Mouse (Mus musculus): Measurements from ENCODE around the gene Rad51b. TPM values are rescaled to one million over a fixed set of nuclear protein-coding genes. Genes with fewer than 3 reads are reported as not detected.

The Rad51b gene
- total RNA-seq, 2 experiments from 2014 or later, result 0.62 to 0.64 TPM

DNA sequence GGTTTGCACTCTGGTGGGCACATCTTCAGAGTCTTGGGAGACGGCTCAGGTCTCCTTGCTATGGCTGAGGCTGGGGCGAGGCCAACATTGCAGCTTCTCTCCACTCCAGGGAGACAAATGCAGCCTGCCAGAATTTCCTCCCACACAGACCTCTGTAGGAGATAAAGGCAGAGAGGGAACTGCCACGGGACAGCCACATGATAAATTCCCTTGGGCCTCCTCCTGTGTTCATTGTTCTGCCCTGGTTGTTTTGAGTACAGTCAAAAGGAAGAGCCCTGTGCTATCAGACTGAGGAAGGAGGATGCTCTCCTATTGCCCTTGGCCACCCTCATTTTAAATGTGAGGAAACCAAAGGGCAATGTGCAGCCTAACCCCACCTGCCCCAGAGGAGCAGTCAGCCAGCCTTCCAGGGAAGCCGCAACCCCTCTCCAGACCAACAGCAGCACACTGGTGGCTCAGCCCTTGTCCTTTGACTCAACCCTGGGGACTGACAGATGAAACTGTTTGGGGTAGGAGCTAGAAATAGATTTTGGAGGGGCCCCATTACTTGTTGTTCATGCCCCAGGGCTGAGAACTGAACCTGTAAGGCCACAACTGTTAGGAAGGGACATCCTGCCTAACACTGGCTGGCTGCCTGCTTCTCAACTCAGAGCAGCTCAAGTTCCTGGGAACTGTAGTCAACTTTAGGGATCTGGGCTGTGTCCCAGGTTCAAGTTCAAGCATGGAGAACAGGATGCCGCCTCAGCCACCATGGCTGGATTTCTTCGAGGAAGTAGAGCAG, 541.3 kb downstream of the Rad51b start:
- peak; percentile 89 to 94 for DNase-seq

DNA sequence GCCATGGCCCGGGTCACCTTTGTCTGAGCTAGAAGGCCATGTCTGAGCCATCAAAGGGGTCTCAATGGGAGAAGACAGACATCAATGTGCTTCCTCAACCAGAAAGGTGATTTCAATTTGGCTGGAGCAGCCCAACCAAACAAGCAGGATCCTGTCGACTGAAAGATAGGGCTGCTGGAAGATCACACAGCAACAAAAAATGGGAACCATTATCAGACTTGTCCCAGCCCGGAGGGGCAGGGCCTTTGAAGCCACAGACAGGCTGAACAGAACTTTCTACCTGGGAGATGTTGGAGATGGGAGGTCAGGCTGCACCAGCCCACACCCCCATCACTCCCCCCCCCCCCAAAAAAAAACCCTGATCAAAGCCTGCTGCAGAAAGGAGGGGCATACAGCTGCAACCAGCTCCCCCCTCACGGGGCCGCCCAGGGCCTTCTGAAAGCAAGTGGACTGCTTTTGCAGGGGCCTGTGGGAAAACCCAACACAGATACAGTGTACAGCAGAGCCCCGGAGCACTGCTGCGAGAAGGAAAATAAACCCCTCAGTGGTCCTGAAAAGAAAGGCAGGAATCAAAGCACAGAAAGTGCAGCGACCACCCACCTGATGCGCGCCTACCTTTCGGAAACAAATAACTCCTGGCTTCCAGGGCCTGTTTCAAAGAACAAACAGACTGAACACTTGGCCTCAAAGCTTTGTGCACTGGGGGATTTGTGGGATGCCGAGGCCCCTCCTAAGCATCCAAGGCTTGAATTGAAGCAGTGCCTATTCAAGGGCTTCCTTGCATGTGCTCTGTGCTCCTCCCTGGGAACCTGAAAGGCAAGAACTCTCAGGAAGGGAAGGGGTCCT, 542.2 kb downstream of the Rad51b start:
- no peak for DNase-seq

DNA sequence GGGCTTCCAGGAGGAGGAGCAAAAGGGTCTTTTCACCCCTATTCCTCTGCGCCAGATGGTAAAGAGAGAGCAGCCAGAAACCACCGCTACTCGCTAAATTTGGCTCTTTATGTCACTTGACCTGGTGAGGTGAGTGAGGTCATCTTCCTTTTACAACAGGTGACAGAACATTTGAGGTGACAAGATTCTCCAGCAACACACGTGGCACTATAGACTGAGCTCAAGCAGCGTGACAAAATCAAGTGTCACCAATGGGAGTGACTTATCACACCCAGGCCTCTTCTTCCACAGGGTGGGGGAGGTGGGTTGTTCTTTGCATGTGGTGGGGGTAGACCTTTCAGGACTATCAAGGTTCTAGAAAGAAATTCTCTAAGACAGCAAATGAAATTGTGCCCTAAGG, 543.4 kb downstream of the Rad51b start:
- DNase-seq, result no peak

DNA sequence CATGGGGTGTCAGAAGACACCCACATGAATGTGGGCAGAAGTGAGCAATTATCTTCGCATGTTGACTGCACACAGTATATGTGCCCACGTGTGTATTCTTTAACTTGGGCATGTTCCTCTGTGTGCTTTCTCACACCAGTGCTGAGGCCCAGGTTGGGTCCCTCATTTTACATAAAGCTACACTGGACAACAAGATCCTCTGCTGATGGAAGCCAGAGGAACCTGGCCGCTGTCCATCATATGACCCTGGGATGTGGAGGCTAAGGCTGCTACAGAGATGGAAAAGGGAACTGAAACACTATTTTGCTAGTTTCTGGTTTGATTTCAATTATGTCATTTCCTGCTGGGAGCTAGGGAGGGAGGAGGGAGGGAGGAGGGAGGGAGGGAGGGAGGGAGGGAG, 544.2 kb downstream of the Rad51b start:
- DNase-seq, result peak in 1 of 2 experiments; percentile 75

DNA sequence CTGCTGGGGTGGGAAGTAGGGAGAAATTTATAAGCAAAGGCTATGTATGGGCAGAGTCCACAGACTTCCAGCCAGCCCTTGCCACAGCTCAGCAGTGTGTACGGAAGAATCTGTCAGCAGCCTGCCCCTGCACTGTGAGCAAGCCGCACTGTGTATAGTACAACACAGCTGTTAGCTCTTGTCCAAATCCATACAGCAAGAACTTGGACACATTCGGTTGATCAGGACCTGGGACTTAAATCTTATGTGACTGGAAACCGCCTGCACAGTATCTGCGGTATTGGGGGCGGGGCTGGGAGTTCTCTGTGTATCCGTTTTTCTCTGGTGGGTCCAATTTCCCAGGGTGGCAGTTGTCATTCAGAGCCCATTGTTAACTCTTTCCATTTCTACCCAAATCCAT, 545.2 kb downstream of the Rad51b start:
- DNase-seq, result no peak

DNA sequence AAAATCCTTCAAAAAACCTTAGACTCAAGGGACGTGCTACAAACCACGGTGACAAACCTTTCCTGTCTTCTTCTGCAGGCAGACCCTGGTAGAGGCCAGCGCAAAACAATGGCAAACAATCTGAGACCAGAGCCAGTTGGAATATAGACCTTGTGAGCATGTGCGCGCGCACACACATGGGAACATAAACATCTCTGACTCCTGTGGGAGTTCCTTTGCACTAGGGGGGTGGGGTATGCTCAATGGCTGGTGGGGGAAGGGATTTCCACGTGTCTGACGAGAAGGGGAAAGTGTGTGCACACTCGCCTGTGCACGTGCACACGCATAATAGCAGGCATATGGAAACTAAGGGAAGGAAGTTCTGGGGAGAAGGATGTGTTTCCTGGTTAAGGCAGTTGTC, 545.9 kb downstream of the Rad51b start:
- no peak for DNase-seq

DNA sequence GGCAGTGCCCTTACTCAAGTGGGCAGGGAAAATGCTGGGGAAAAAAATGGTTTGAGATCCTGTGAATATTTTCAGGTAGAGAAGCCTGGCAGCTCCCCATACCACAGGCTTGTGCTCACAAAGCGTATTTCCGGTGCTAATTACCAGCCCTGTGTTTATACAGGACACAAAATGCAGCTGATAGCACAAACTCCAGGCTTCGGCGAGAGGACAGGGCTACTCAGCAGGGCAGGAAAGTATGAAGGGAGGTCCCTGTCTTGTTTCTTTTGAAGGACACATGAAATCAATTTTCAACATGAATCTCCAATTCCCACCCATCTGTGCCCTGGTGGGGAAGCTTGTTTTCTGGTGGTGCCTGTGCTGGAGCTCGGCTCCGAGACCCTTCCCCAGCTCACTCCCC, 546.4 kb downstream of the Rad51b start:
- no peak for DNase-seq

DNA sequence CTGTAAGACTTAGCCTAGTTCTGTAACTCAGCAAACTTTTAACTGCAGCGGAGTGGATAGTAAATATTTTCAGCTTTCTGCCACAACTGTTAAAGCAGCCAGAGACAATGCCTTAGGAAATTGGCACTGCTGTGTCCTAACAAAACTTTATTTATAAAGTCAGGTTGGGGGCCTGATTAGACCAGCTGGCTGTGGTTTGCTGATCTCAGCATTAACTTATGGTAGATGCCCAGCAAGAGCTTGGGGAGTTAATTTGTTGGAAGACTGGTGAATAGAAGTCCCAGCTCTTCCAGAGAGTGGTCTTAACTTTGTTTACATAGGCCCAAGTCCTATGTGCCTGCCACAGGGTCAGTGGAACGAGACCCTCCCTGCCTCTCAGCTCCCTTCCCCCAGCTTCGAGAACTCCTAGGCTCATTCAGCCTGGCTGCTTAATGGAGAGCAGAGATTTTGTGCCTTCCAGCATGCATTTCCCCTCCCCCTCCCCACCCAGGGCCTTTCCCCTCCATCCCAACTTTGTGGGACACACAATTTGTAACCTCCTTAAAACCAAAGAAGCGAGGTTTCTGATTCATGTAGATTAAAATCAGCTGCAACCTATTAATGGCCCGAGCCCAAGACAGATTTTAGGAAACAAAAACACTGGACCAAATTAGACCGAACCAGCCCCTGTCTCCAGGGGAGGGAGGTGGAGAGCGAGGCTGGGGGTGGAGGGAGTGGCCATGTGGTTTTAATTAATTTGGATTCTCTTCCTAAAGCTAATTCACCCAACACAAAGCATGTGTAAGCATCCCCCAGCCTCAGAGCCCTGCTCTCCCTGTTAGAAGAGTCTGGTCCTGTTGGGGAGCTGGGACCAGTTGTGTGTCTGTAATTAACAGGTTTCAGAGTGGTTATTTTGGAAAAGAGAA, 549.4 kb downstream of the Rad51b start:
- no peak for DNase-seq

DNA sequence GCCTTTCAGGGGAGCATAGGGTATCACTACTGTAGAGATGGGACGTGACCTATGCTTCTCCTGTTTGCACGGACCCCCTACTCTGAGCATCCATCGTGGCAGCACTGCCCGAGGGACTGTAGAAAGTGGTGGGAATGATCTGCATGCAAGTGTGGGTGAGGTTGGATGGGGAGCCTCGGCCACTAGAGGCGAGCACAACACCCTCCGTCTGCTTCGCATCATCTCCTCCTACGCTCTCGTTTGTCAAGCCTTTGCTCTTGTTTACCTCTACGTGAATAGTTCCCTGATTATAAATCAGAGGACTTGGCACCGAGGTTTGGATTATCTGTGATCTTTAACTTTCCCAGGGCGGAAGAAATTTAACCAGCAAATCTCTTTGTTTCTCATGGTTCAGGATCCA, 551.5 kb downstream of the Rad51b start:
- no peak for DNase-seq

DNA sequence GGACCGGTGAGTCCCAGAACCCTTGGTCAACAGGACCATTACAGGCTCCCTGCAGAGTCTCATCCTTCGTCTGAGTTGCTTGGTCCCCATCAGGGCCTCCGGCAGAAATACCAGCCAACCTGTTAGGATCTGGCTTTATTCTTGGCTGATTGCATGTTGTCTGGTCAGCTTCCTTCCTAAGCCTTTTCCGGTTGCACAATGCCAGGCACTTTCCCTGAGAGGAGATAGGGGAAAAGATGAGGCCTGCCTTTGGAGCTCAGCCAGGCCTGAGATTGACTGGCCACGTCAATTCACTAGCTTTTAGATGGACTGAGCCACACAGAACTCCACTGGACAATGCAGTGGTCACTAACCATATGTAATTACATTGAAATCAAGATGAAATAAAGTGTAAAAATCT, 552.9 kb downstream of the Rad51b start:
- peak in 1 of 2 experiments; percentile 59 for DNase-seq

DNA sequence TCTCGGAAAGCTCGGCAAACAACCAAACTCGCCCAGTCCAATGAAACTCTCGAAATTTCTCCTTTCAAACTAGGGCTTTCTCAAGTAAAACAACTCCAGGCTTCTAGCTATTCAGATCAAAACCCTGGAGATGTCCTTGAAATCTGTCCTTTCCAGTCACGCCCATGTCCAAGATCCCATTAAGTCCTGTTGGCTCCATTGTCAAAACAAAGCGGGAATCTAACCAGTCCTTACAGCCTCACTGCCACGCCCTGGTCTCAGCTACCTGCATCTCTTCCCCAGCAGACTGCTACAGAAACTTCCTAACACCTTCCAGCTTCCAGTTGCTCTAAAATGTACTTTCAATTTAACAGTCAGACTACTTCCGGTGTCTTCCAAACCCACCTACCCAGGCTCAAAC, 554.8 kb downstream of the Rad51b start:
- DNase-seq, result no peak

DNA sequence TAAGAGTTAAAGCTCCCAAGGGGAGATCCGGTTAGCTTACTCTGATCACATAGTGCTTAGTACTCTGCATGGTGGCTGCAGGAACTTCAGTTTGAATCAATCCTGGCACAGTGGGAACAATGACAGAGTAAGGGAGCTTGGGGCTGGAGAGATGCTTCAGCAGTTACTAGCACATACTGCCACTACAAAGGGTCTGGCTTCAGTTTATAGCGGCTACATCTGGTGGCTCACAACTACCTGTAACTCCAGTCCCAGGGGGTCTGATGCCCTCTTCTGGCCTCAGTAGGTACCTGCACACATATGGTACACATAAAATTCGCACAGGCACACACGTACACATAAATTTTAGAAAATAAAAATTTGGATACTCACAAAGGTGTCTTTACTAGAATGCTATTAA, 555.5 kb downstream of the Rad51b start:
- DNase-seq, result no peak

DNA sequence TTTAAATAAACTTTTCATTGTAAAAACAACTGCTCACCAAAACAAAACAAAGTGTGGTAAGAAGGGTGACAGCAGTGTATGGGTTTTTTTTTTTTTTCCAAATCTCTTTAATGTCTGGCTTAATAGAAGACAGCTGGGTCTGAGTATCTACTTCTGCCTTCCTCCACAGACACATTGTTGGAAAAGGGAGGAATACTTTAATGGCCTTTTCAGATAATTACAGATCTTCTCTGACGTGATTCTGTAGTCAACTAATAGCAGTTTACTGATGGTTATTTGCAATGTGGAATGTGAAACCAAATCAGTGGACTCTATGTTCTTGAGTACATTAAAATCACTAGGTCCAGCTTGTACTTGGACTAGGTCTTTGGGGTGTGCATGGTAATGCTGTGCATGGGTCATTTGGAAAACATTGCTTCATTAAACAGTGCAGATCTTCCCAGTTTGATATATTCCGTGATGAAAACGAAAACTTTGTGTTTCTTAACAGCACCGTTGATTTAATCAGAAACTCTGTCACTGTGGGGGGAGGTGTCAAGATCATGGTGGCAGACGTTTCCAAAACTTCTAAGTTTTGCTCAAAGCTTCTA, 556.9 kb downstream of the Rad51b start:
- DNase-seq, result no peak

DNA sequence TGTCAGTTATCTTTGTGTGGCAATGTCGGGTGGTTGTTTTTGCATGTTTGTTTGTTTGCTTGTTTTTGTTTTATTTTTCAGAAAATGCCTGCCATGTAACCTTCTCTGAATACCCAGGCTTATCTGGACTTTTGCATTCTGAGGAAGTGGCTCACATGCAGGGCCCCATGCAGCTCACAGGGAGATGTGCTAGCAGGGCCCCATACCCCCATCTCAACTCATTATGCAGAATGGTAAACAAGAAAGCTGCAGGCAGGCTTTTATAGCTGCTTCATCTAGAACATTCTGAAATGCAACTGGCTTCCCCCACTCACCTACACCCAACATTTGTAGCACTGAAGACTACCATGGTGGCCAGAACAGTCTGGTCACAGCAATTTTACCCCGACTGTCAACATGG, 557.4 kb downstream of the Rad51b start:
- DNase-seq, result no peak

DNA sequence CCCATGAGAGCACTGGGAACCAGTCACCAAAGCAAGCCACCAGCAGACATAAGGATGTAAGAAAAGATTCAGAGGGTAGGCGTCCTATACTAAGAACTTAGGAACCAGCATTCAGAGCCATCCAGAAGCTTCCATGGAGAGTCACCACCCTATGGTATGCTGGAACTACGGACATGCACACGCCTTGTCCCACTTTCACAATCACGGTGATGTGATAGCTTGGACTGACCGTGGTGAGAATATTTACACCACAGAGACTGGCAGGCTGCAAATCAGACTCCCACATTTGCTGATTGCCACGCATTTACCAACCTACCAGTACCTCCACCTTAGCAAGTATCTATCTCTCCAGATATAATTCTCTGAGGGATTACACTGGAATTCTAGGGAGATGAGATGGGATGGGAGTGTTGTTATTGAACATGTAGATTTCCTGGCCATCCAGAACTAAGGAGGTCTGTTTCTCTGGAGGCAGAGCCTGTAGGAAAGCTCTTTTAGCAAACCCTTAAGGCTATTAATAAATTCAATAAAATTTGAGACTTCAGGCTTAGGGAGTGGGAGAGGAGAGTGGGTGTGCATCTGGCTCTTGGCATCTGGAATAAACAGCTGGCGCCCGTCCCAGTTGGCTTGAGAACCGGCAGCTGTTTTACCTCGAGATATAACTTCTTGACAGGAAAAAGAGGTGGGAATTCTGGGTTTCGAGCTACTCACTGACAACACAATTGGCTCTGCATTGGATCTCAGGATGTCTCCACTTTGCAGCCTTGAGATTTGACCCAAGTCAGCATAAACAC, 559.2 kb downstream of the Rad51b start:
- DNase-seq, result peak; percentile 86 to 89

DNA sequence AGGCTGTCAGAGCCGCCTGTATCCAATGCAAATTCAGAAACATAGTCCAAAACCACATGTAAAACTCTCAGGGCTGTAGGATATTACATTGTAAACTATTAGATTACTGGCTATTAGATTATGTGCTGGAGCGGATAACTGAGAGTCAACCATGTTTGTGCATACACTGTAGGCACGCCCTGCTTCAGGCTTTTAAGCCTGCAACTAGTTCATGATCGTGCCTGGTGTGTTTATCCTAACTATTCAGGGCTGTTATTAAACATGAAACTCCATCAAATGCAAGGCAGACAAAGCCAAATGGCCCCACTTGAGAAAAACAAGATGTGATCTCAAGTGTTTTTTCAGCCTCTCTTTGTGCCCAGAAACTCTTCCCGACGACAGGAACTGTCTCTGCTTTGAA, 560.6 kb downstream of the Rad51b start:
- DNase-seq, result no peak

DNA sequence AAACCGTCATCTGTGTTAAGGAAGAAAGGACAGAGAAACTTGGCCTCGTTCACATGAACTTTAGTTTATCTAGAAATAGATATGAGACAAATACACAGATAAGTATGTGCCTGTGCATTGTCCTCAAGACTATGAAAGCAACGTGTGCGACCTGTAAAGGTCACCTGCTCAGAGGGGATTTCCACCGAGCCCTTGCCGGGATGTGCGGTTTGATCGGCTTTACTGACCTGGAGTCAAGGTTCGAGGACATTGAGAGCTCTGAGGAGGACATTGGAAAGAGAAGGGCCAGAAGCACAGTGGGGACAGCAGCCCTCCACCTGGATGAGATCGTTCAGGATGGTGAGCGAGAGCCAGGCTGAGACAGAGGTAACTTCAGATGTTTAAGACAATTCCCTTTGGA, 561.3 kb downstream of the Rad51b start:
- no peak for DNase-seq

DNA sequence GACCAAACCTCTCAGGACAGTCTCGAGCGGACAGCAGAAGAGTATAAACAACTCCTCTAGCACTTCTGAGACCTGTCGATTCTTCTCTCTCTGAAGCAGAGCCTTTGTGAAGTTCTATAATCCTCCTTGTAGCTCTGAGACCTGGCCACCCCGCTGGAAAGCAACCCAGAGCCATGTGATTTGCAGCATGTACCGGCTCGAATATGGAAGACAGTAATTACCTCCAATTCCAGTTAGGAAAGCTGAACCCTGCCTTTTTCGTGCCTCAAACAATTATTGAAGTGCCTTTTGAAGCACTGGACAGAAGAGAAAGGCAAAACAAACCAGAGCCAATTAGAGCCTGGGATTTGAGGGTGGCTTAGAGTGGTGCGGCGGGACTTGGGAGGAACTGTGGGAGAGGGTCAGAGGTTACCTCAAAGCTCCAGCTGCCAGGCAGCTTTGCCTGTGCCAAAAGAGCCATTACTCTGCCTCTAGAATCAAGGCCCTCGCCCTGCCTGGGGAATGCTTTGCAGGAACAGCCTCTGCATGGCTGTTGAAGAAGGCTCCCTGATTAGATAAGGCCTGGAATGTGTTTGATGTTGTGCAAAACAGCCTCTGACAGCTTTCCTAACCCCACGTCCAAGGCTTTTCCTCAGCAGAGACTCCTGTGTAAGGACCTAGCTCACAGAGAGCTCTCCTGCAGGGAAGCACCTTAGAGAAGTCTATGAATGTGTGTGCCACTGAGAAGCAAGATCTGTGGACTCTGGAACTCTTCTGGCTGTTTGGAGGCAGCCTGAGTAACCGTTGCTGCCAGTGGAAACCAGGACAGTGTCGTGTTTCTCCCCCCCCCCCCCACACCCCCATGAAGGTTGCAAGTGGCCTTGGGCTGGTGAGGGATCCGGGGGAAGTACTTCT, 562.5 kb downstream of the Rad51b start:
- DNase-seq, result peak; percentile 78 to 89

DNA sequence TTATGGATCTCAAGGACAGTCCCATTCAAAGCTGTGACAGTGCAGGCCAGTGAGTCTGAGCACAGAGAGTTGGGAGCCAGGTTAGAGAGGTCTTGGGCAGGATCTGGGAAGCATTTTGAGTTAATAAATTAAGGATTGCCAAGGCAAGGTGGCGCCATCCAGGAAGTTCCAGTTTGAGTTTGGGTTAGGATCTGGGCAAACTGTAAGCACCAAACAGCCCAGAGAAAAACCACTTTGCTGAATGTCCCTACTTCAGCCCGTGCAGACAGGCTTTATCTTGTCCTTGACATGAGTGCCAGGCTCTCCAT, 563.1 kb downstream of the Rad51b start:
- DNase-seq, result no peak
